Mouse (Mus musculus): ENCODE measurements around the gene Zfp367.

DNA sequence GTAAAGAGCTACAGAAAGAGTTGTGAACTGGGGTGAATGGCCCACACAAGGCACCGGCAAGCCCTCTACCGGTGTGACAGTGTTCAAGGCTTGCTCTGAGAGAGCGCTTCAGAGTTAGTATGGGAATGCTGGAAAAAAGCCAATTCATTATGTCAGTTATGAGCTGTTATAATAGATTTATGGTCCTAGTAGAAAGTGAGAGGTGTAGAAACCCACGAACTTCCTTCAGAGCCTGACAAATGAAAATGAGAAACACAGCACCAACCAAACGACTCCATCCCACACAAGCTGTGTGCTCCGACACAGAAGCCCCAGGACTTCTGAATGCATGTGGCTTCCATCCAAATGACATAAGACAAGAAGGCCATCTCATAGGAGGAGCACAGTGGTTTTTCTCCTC is 44.9 kb upstream of the Zfp367 start:
- TF ChIP-seq CTCF (IDR thresholded peaks at IDR 0.05; ENCODE audit: borderline replicate concordance, insufficient read depth, low read length) (no peak), POLR2A (IDR thresholded peaks at IDR 0.05; ENCODE audit: low read depth, low read length) (no peak)
